Mouse (Mus musculus) T-cell, adult 2 months (primary cell): ENCODE results near the gene Ahctf1.

Experiments used
- DNase-seq: peaks from one replicate; pipeline ENCODE4 v3.0.0; 2022; ENCODE audit warnings: low spot score

Gene Ahctf1

DNA sequence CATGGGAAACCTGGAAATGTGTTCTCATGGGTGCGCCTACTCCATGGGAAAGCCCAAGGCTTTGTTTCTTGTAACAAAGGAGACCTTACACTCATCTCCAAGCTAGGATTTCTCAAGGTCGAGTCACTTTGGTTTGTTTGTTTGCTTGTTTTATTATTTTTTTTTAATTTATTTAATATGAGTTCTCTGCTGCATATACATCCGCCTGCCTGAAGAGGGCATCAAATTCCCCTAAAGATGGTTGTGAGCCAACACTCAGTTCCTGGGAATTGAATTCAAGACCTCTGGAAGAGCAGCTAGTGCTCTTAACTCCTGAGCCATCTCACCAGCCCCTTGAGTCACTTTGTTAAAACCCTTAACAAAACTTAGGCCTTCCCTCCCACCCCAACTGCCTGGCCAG lies 90.1 kb downstream of the Ahctf1 start:
- DNase-seq: no peak

GRCm38 (mm10) chr1:179712658-179713057 lies 90.8 kb downstream of the Ahctf1 start:
- no peak for DNase-seq

- DNase-seq: no peak
These were observed 92.7 kb downstream of the Ahctf1 start for GRCm38 (mm10) chr1:179710739-179711138.

DNA sequence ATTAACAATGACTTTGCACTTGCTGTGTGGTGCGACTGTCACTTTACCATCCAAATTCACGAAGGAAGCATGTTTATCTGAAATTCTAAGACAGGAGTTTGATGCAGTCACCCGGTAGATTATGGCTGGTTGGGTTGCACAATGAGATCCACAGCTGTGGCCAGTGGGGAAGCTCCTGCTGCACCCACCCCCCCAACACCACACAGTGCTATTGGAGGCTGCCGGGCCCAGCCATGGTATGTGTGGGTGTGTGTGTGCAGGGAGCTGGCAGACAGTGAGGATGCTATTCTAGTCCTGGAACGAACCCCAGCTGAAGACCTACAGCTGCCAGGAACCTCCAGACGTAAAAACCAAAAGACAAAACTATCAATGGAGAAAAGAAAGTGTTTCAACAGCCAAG lies 94.1 kb downstream of the Ahctf1 start:
- DNase-seq: no peak

GRCm38 (mm10) chr1:179705154-179705553 lies 98.3 kb downstream of the Ahctf1 start:
- no peak for DNase-seq

DNA sequence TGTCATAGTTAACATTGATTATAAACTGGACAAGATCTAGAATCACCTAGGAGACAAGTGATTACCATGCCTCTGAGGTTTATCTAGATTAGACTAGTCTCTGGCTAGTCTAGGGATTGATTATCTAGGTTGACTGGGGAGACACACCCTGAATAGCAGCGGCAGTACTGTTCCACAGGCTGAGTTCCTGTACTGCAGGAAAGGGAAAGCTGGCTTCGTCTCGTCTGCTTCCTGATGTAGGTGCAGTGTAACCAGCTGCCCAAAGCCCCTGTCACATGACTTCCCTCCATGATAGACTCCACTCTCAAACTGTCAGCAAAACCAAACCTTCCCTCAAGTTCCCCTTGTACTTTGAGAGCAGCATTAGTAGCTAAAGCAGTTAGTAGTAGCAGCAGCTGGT lies 99.3 kb downstream of the Ahctf1 start:
- DNase-seq: no peak
